Mouse (Mus musculus) kidney, postnatal 0 days (tissue): ENCODE measurements at regions not wholly inside any gene's neighbourhood (a gene's known extent, or its start where the extent isn't known, plus 50 kb on each side); places are given as distances from the start of the nearest gene placed in this dataset.

Source experiments
- ATAC-seq: fragments of 200-750 bp; cut with Nextera tagmentation; replicated peaks from 2 replicates; pipeline ENCODE4 v1.8.0; 2017; ENCODE audit warnings: low read depth, moderate number of reproducible peaks, moderate TSS enrichment, moderate library complexity; ENCODE audit not compliant: low FRiP score
- DNase-seq: peaks from one replicate; pipeline ENCODE4 v3.0.0-alpha.2; 2016; ENCODE audit warnings: low spot score
- H3K27ac ChIP-seq: fragments of 300-500 bp; sonication (generic); 2 replicates; pipeline ENCODE4 v1.5.1; 2014; ENCODE audit warnings: mild to moderate bottlenecking
- H3K27me3 ChIP-seq: fragments of 300-500 bp; sonication (generic); 2 replicates; pipeline ENCODE4 v1.6.1; 2014; ENCODE audit warnings: low read length, mixed read lengths; ENCODE audit not compliant: insufficient read depth
- H3K36me3 ChIP-seq: fragments of 300-500 bp; sonication (generic); 2 replicates; pipeline ENCODE4 v1.6.1; 2014; ENCODE audit warnings: low read length, mixed read lengths; ENCODE audit not compliant: insufficient read depth
- H3K4me1 ChIP-seq: fragments of 300-500 bp; sonication (generic); replicated peaks from 2 replicates; pipeline ENCODE4 v1.6.1; 2014; ENCODE audit warnings: antibody characterized with exemption, low read length, mixed read lengths; ENCODE audit not compliant: insufficient read depth
- H3K4me2 ChIP-seq: fragments of 300-500 bp; sonication (generic); 2 replicates; pipeline ENCODE4 v1.6.1; 2014; ENCODE audit warnings: mild to moderate bottlenecking, low read length, moderate library complexity, mixed read lengths
- H3K4me3 ChIP-seq: fragments of 300-500 bp; sonication (generic); replicated peaks from 2 replicates; pipeline ENCODE4 v1.5.1; 2014; ENCODE audit warnings: low read depth, low read length
- H3K9ac ChIP-seq: fragments of 300-500 bp; sonication (generic); 2 replicates; pipeline ENCODE4 v1.6.1; 2014; ENCODE audit warnings: low read depth, low read length
- H3K9me3 ChIP-seq: fragments of 300-500 bp; sonication (generic); replicated peaks from 2 replicates; pipeline ENCODE4 v1.6.1; 2016; ENCODE audit warnings: low read length, inconsistent platforms, mixed read lengths
- CTCF ChIP-seq: IDR thresholded peaks from 2 replicates; pipeline ENCODE4 v1.5.1; 2016; ENCODE audit warnings: antibody characterized with exemption, low read depth, mild to moderate bottlenecking, moderate library complexity
- WGBS: fragments of 180-500 bp; shearing (Covaris S2); extraction: QIAGEN DNeasy Blood & Tissue Kit; methylation state at CpG from one replicate; pipeline ENCODE4 v1.1.7; 2014; 5-methylcytosine and 5-hydroxymethylcytosine counted together

GRCm38 (mm10) chr16:74984207-74984606 lies 572.6 kb upstream of the Robo2 start:
- Histone ChIP-seq H3K27me3 (no peaks in the 10 kb centered on the region), H3K4me2 (no peak overlapping the region), H3K4me3 (no peak overlapping the region), H3K4me1 (no peaks in the 10 kb centered on the region), H3K9me3 (no peaks in the 10 kb centered on the region), H3K9ac (no peak overlapping the region), H3K36me3 (no peaks in the 10 kb centered on the region), H3K27ac (no peak overlapping the region)
- TF ChIP-seq CTCF = no peak
- DNase-seq = no peak
- WGBS = 85% methylated on average over 1 of the region's 1 CpGs
- no peak for ATAC-seq

GRCm38 (mm10) chr16:74966099-74966498 lies 554.5 kb upstream of the Robo2 start:
- Histone ChIP-seq H3K36me3 (no peaks in the 10 kb centered on the region), H3K4me2 (no peak overlapping the region), H3K27me3 (no peaks in the 10 kb centered on the region), H3K4me3 (no peak overlapping the region), H3K9me3 (no peaks in the 10 kb centered on the region), H3K27ac (no peak overlapping the region), H3K4me1 (no peaks in the 10 kb centered on the region), H3K9ac (no peak overlapping the region)
- DNase-seq (no peak), ATAC-seq (no peak)
- WGBS = 73% methylated on average over 4 of the region's 4 CpGs
- TF ChIP-seq CTCF = no peak

- no peak for ATAC-seq
- Histone ChIP-seq H3K27ac (no peak overlapping the region), H3K9ac (no peak overlapping the region), H3K4me3 (no peak overlapping the region), H3K36me3 (no peaks in the 10 kb centered on the region), H3K9me3 (no peaks in the 10 kb centered on the region), H3K4me1 (no peaks in the 10 kb centered on the region), H3K27me3 (no peaks in the 10 kb centered on the region), H3K4me2 (no peak overlapping the region)
- WGBS = 62% methylated on average over 4 of the region's 4 CpGs
- TF ChIP-seq CTCF = no peak
- DNase-seq = peak; percentile 44
These were observed 518.1 kb upstream of the Robo2 start for GRCm38 (mm10) chr16:74929739-74930138.

DNA sequence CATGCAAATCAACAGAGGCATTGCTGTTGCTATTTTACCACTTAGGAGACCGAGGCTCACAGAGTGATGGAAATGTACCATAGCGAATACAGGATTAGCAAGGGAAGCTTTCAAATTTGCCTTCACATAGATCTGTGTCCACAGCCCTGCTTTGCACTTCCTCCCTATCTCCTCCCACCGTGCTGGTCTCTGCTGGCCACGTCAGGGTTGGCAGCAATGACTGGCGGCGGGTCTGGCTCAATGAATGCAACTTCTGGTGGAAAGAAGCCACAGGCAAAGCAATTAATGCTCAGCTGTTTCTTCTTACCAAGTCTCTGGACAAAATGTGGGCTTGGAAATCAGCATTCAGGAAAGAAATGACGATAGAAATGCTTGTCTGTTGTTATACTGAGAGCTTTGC lies 489.2 kb upstream of the Robo2 start:
- Histone ChIP-seq H3K9me3 (no peaks in the 10 kb centered on the region), H3K4me2 (peak overlapping the region; percentile 16; the same call in 1 of the 2 replicates), H3K4me1 (no peaks in the 10 kb centered on the region), H3K4me3 (no peak overlapping the region), H3K9ac (no peak overlapping the region), H3K27me3 (no peaks in the 10 kb centered on the region), H3K36me3 (no peaks in the 10 kb centered on the region), H3K27ac (no peak overlapping the region)
- no peak for TF ChIP-seq CTCF
- 46% methylated on average over 7 of the region's 7 CpGs for WGBS
- DNase-seq (peak; percentile 6), ATAC-seq (no peak)

GRCm38 (mm10) chr16:74887724-74888123 lies 476.1 kb upstream of the Robo2 start:
- DNase-seq (no peak), ATAC-seq (no peak)
- Histone ChIP-seq H3K27me3 (no peaks in the 10 kb centered on the region), H3K27ac (no peak overlapping the region), H3K36me3 (no peaks in the 10 kb centered on the region), H3K4me2 (no peak overlapping the region), H3K4me3 (no peak overlapping the region), H3K9me3 (no peaks in the 10 kb centered on the region), H3K9ac (no peak overlapping the region), H3K4me1 (no peaks in the 10 kb centered on the region)
- 28% methylated on average over 1 of the region's 1 CpGs for WGBS
- no peak for TF ChIP-seq CTCF

DNA sequence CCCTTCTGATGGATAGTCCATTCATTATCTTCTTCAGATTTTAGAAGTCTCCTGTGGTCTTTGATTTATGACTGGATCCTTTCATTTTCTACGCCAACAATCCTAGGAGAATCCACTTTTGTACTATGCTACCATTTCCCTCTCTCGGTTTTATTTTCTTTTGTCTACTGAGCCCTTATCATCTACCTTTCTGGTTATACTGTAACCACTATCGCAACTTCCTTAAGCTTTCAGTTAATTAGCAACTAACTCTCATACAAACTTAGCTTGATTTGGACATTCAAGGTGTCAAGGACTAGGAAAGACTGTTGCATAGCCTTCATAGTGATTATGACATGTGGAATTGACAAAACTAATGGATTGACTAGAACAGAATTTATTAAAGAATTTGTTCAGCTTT lies 467.0 kb upstream of the Robo2 start:
- no peak overlapping the region for H3K4me2 ChIP-seq
- no peaks in the 10 kb centered on the region for H3K36me3 ChIP-seq
- no peaks in the 10 kb centered on the region for H3K4me1 ChIP-seq
- WGBS = 68% methylated on average over 3 of the region's 3 CpGs
- H3K9me3 ChIP-seq = no peaks in the 10 kb centered on the region
- H3K9ac ChIP-seq = no peak overlapping the region
- TF ChIP-seq CTCF = no peak
- DNase-seq (no peak), ATAC-seq (no peak)
- H3K27ac ChIP-seq = no peak overlapping the region
- no peaks in the 10 kb centered on the region for H3K27me3 ChIP-seq
- H3K4me3 ChIP-seq = no peak overlapping the region

DNA sequence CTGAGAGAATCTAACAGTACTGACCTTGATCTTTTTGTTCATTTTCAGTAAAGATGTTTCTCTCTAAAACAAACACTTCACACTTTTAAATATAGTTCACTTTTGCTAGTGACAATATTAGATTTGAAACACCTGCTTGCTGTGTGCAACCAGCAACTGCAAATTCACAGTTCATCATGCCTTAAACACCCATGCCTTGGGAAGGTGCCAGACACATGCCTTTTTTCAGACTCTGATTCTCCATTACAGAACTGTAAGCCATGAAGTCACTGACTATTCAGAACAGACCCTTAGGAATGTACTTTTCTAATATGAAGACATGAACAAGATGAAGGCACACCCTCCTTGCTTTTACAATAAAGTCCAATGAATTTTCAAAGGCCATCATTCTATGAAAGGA lies 462.1 kb upstream of the Robo2 start:
- no peak overlapping the region for H3K4me2 ChIP-seq
- ATAC-seq (no peak), DNase-seq (no peak)
- H3K4me1 ChIP-seq = no peaks in the 10 kb centered on the region
- no peak overlapping the region for H3K9ac ChIP-seq
- H3K27ac ChIP-seq = no peak overlapping the region
- no peak for TF ChIP-seq CTCF
- no peaks in the 10 kb centered on the region for H3K27me3 ChIP-seq
- no peaks in the 10 kb centered on the region for H3K9me3 ChIP-seq
- no peak overlapping the region for H3K4me3 ChIP-seq
- no peaks in the 10 kb centered on the region for H3K36me3 ChIP-seq
